Mouse (Mus musculus) hindbrain, postnatal 0 days (tissue): ENCODE data around the gene Stard13. TPM values are rescaled to one million over a fixed set of nuclear protein-coding genes. Genes with fewer than 3 reads are reported as not detected.

ENCODE experiments used
- ATAC-seq: fragments of 200-750 bp; cut with Nextera tagmentation; 2 replicates; pipeline ENCODE4 v1.8.0; 2017; ENCODE audit warnings: mild to moderate bottlenecking, moderate TSS enrichment, moderate library complexity
- DNase-seq: peaks from one replicate; pipeline ENCODE4 v3.0.0-alpha.2; 2015; ENCODE audit warnings: low spot score
- H3K27ac ChIP-seq: fragments of 300-500 bp; sonication (generic); 2 replicates; pipeline ENCODE4 v1.5.1; 2014; ENCODE audit warnings: mild to moderate bottlenecking
- H3K27me3 ChIP-seq: fragments of 300-500 bp; sonication (generic); 2 replicates; pipeline ENCODE4 v1.6.1; 2014; ENCODE audit warnings: low read length, mixed read lengths; ENCODE audit not compliant: insufficient read depth
- H3K36me3 ChIP-seq: fragments of 300-500 bp; sonication (generic); 2 replicates; pipeline ENCODE4 v1.6.1; 2014; ENCODE audit warnings: low read length, mixed read lengths; ENCODE audit not compliant: insufficient read depth
- H3K4me1 ChIP-seq: fragments of 300-500 bp; sonication (generic); 2 replicates; pipeline ENCODE4 v1.6.1; 2014; ENCODE audit warnings: antibody characterized with exemption, low read length, mixed read lengths; ENCODE audit not compliant: insufficient read depth
- H3K4me2 ChIP-seq: fragments of 300-500 bp; sonication (generic); 2 replicates; pipeline ENCODE4 v1.6.1; 2014; ENCODE audit warnings: low read depth, mild to moderate bottlenecking, low read length, moderate library complexity, mixed read lengths
- H3K4me3 ChIP-seq: fragments of 300-500 bp; sonication (generic); 2 replicates; pipeline ENCODE4 v1.5.1; 2014; ENCODE audit warnings: low read length
- H3K9ac ChIP-seq: fragments of 300-500 bp; sonication (generic); replicated peaks from 2 replicates; pipeline ENCODE4 v1.6.1; 2014; ENCODE audit warnings: mild to moderate bottlenecking, low read length, moderate library complexity, mixed read lengths
- H3K9me3 ChIP-seq: fragments of 300-500 bp; sonication (generic); 2 replicates; pipeline ENCODE4 v1.6.1; 2016; ENCODE audit warnings: low read length, mixed read lengths
- CTCF ChIP-seq: IDR thresholded peaks from 2 replicates; pipeline ENCODE4 v1.5.1; 2016; ENCODE audit warnings: antibody characterized with exemption, control low read depth, low read depth
- WGBS: fragments of 180-500 bp; shearing (Covaris S2); extraction: QIAGEN DNeasy Blood & Tissue Kit; methylation state at CpG from one replicate; pipeline ENCODE4 v1.1.7; 2014; 5-methylcytosine and 5-hydroxymethylcytosine counted together
- polyA plus RNA-seq: library from polyadenylated mRNA; unstranded; fragments of >200 nt; fragmentation: Nextera tagmentation; extraction: Ambion mirVana; gene quantifications from 2 replicates; pipeline ENCODE4 v1.2.1, GENCODE M21; 2015
- total RNA-seq: library from RNA; depleted of rRNA; stranded (reverse); fragments of >200 nt; gene quantifications from 2 replicates; pipeline ENCODE4 v1.2.3, GENCODE M21; 2014

Stard13 gene
- total and polyA plus RNA-seq, 2 experiments from 2014 or later = 2.8 to 14.7 TPM

- H3K36me3 ChIP-seq = no peaks in the 10 kb centered on the region
- ATAC-seq (no peak), DNase-seq (no peak)
- no peaks in the 10 kb centered on the region for H3K9me3 ChIP-seq
- no peak overlapping the region for H3K4me3 ChIP-seq
- WGBS = 72% methylated on average over 6 of the region's 6 CpGs
- H3K27me3 ChIP-seq = no peaks in the 10 kb centered on the region
- H3K9ac ChIP-seq = no peak overlapping the region
- no peaks in the 10 kb centered on the region for H3K4me1 ChIP-seq
- no peak for TF ChIP-seq CTCF
- no peak overlapping the region for H3K4me2 ChIP-seq
- H3K27ac ChIP-seq = no peak overlapping the region
Observed at GRCm38 (mm10) chr5:151135965-151136364, 97.7 kb downstream of the Stard13 start.

DNA sequence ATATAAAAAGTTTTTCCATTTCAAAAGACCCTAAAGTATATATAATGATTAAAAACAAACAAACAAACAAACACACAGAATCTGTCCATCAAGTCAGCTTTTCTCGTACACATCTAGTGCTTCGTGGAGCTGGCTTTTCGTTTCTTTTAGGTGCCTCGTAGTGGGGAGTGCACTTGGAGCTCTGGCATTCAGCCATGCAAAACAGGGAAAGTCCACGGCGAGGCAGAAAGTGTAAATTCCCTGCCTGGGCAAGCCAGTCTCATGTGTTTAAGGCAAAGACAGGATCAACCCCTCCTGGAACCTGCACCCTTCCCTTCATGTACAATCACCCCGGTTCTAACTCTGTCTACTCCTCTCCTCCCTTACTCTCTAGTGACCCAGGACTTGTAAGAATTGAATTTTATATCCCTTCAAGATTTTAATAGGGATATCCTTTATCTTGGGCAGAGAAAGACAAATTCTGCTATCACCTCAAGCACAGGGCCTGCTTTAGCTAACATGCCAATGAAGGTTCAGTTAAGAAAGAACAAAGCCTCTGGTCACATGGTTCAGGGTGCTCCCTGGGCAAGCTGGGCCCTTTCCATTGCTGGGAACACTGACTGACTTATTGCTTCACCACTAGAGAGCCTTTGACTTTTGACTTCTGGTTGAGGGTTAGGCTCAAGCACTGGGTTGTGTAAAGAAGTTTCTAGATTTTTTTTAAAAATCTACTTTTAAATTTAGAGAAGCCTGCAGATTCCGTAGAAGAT lies 98.4 kb downstream of the Stard13 start:
- H3K36me3 ChIP-seq = no peaks in the 10 kb centered on the region
- DNase-seq (no peak), ATAC-seq (no peak)
- H3K9me3 ChIP-seq = no peaks in the 10 kb centered on the region
- H3K4me2 ChIP-seq = no peak overlapping the region
- WGBS = 73% methylated on average over 8 of the region's 8 CpGs
- H3K4me3 ChIP-seq = no peak overlapping the region
- H3K4me1 ChIP-seq = no peaks in the 10 kb centered on the region
- no peak for TF ChIP-seq CTCF
- no peak overlapping the region for H3K27ac ChIP-seq
- H3K9ac ChIP-seq = no peak overlapping the region
- H3K27me3 ChIP-seq = no peaks in the 10 kb centered on the region

DNA sequence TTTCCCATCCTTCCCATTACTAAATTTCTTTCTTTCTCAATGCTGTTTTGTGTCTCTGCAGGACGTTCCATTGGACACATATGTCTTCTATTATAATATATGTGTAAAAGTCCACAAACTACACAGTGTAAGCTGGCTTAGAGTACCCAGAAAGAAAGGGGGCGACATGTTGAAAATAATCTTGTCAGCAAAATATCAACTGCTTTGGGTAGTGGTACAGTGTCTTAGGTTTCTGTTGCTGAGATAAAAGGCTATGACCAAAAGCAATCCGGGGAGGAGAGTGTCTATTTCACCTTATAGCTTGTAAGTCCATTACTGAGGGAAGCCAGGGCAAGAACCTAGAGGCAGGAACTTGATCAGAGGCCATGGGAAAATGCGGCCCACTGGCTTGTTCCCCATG lies 99.4 kb downstream of the Stard13 start:
- Histone ChIP-seq H3K9me3 (no peaks in the 10 kb centered on the region), H3K27ac (no peak overlapping the region), H3K4me1 (no peaks in the 10 kb centered on the region), H3K4me2 (no peak overlapping the region), H3K36me3 (no peaks in the 10 kb centered on the region), H3K27me3 (no peaks in the 10 kb centered on the region), H3K9ac (no peak overlapping the region), H3K4me3 (no peak overlapping the region)
- ATAC-seq (no peak), DNase-seq (no peak)
- TF ChIP-seq CTCF = no peak
- 96% methylated on average over 4 of the region's 4 CpGs for WGBS

DNA sequence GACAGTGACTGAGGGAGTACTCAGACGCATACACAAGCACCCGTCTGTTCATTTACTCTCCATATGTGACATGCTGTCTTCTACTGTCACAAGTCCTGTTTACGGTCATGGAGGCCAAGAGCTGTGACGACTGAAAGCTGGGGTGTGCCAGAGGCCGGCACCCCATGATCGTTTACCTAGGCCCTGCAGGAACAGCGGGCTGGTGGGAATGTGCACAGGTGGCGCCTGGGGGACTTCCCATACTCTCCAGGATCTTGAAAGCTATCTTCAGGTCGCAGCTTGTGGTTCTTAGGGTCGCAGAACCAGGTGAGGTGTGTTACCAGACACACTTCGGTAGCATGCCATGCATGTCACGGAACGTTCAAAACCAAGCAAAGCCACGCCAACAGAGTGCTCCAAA lies 99.9 kb downstream of the Stard13 start:
- 92% methylated on average over 14 of the region's 14 CpGs for WGBS

GRCm38 (mm10) chr5:151129762-151130161 lies 103.9 kb downstream of the Stard13 start:
- Histone ChIP-seq H3K9me3 (no peaks in the 10 kb centered on the region), H3K27me3 (no peaks in the 10 kb centered on the region), H3K9ac (no peak overlapping the region), H3K36me3 (no peaks in the 10 kb centered on the region), H3K4me3 (no peak overlapping the region), H3K4me1 (no peaks in the 10 kb centered on the region), H3K4me2 (no peak overlapping the region), H3K27ac (no peak overlapping the region)
- no peak for ATAC-seq
- TF ChIP-seq CTCF = no peak
- 81% methylated on average over 2 of the region's 2 CpGs for WGBS
- DNase-seq = no peak

More for the DNA sequence above, 99.9 kb downstream of the Stard13 start:
- TF ChIP-seq CTCF = no peak
- H3K4me1 ChIP-seq = no peaks in the 10 kb centered on the region
- no peak overlapping the region for H3K9ac ChIP-seq
- H3K4me3 ChIP-seq = no peak overlapping the region
- DNase-seq = no peak
- H3K4me2 ChIP-seq = no peak overlapping the region
- no peak for ATAC-seq
- no peaks in the 10 kb centered on the region for H3K27me3 ChIP-seq
- H3K36me3 ChIP-seq = no peaks in the 10 kb centered on the region
- no peaks in the 10 kb centered on the region for H3K9me3 ChIP-seq
- no peak overlapping the region for H3K27ac ChIP-seq

DNA sequence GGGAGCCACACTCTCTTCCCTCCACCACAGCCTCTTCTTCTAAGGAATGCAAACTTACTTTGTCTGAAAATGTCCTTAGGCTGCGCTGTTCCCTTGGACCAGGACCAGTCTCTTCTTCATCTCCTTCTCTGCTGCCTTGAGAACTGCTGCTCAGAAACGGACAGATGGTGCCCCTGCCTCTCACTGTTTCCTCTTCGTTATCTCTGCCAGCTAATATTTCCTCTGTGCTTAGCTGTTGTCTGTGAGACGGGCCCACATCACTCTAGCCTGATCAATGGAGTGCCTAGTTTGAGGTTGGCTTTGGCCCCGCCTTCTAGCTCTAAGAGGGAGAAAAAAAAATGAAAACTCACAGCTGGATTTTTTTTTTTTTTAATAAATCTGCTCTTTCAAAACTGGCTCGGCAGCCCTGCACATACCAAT lies 106.3 kb downstream of the Stard13 start:
- H3K9me3 ChIP-seq = no peaks in the 10 kb centered on the region
- no peaks in the 10 kb centered on the region for H3K4me1 ChIP-seq
- TF ChIP-seq CTCF = no peak
- no peaks in the 10 kb centered on the region for H3K36me3 ChIP-seq
- ATAC-seq = no peak
- H3K4me2 ChIP-seq = peak overlapping the region; percentile 31
- no peak overlapping the region for H3K27ac ChIP-seq
- peak; percentile 14 for DNase-seq
- WGBS = 46% methylated on average over 6 of the region's 6 CpGs
- H3K27me3 ChIP-seq = no peaks in the 10 kb centered on the region
- H3K4me3 ChIP-seq = no peak overlapping the region
- H3K9ac ChIP-seq = no peak overlapping the region

DNA sequence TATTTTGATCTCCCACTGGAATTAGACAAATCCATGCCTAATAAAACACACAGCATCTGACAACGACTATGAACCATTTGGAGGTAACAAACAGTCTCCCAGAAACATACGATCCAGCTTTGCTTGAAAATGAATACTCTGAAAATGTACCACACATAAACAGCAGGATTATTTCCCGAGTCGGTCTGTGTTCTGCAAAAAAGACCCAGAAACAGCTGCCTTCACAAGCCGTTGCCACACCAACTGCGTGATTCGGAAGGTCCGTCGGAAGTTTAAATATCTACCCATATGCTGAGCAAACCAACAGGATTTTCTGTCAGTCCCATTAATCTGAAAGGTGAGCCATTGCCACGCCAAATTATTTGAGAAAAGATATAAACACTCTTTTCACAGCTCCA lies 107.0 kb downstream of the Stard13 start:
- Histone ChIP-seq H3K9ac (no peak overlapping the region), H3K9me3 (no peaks in the 10 kb centered on the region), H3K27me3 (no peaks in the 10 kb centered on the region), H3K4me3 (no peak overlapping the region), H3K4me1 (no peaks in the 10 kb centered on the region), H3K27ac (no peak overlapping the region), H3K4me2 (peak overlapping the region; percentile 31), H3K36me3 (no peaks in the 10 kb centered on the region)
- no peak for DNase-seq
- WGBS = 61% methylated on average over 10 of the region's 10 CpGs
- no peak for TF ChIP-seq CTCF
- ATAC-seq = no peak
